ENCODE assay signal across 22 mouse cellular contexts in the genomic region with DNA sequence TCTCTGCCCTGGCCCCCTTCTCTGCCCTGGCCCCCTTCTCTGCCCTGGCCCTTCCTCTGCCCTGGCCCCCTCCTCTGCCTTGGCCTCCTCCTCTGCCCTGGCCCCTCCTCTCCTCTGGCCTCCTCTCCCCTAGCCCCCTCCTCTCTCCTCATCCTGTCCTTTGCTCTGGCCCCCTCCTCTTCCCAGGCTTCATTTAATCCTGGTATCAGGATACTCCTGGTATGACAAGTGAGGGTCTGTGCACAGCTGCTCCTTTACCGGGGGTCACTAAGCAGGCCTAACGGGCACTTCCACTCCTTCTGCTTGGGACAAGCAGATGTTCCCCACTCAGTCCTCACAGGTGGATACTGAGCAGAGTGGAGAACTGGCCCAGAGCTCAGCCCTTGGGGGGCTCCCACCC.
DNase-seq lines count a peak whose midpoint lies in the region; ATAC-seq and TF ChIP-seq lines count a peak whose summit lies in the region.
"Had no signal": no experiment of that assay in that cellular context is flagged by ENCODE, and none has a peak within 500 bp of the region (broad histone marks: within the 10 kb centered on the region; RNA-seq: fewer than 3 reads in every experiment).

No protein-coding gene starts in this region.

- H3K4me1 ChIP-seq in forebrain, embryonic 13.5 days: peaks cover 23% of the 10 kb centered on the region
- H3K4me1 ChIP-seq in forebrain, embryonic 11.5 days (replicated peaks; ENCODE audit: control insufficient read depth, insufficient read depth, low read length): no peaks in the 10 kb centered on the region; the same call in 1 of the 2 replicates
- H3K4me1 ChIP-seq in midbrain, embryonic 11.5 days (ENCODE audit: control insufficient read depth, insufficient read depth, low read length): no peaks in the 10 kb centered on the region; the same call in 1 of the 2 replicates
- H3K4me1 ChIP-seq in midbrain, embryonic 10.5 days: peaks cover 24% of the 10 kb centered on the region
- H3K4me1 ChIP-seq in hindbrain, embryonic 16.5 days (ENCODE audit: control insufficient read depth, insufficient read depth, low read depth, low read length): peaks cover 12% of the 10 kb centered on the region
- peaks cover 19% of the 10 kb centered on the region for H3K4me1 ChIP-seq in midbrain, postnatal 0 days (ENCODE audit: insufficient read depth, low read length)
- H3K4me1 ChIP-seq: limb, embryonic 13.5 days; liver, embryonic 13.5 days; megakaryocyte, embryonic 14.5 days; stomach, embryonic 15.5 days had no signal

- peaks cover 5% of the 10 kb centered on the region; the same call in 1 of the 2 replicates for H3K27me3 ChIP-seq in forebrain, embryonic 13.5 days
- H3K27me3 ChIP-seq in forebrain, embryonic 11.5 days (ENCODE audit: control insufficient read depth, insufficient read depth, low read length): no peaks in the 10 kb centered on the region
- H3K27me3 ChIP-seq in midbrain, embryonic 11.5 days (ENCODE audit: control insufficient read depth, insufficient read depth, low read length): no peaks in the 10 kb centered on the region
- H3K27me3 ChIP-seq in midbrain, embryonic 10.5 days (ENCODE audit: low read depth, poor library complexity, severe bottlenecking): peaks cover 16% of the 10 kb centered on the region; the same call in 1 of the 2 replicates
- no peaks in the 10 kb centered on the region for H3K27me3 ChIP-seq in hindbrain, embryonic 16.5 days (replicated peaks; ENCODE audit: control insufficient read depth, insufficient read depth, low read length)
- H3K27me3 ChIP-seq in midbrain, postnatal 0 days (ENCODE audit: insufficient read depth, low read length): no peaks in the 10 kb centered on the region
- H3K27me3 ChIP-seq: limb, embryonic 13.5 days; liver, embryonic 13.5 days; megakaryocyte, embryonic 14.5 days; neural tube, embryonic 13.5 days; stomach, embryonic 15.5 days had no signal

- intact Hi-C loops in heart, postnatal 36 days (cut with DNase I): no loop called here

- no peaks in the 10 kb centered on the region for H3K9me3 ChIP-seq in forebrain, embryonic 13.5 days (replicated peaks)
- H3K9me3 ChIP-seq in forebrain, embryonic 11.5 days (ENCODE audit: control insufficient read depth, low read length): no peaks in the 10 kb centered on the region
- no peaks in the 10 kb centered on the region for H3K9me3 ChIP-seq in midbrain, embryonic 11.5 days (ENCODE audit: control insufficient read depth, low read length)
- H3K9me3 ChIP-seq in midbrain, embryonic 10.5 days (replicated peaks): no peaks in the 10 kb centered on the region
- H3K9me3 ChIP-seq in hindbrain, embryonic 16.5 days (ENCODE audit: control insufficient read depth, low read length): no peaks in the 10 kb centered on the region
- H3K9me3 ChIP-seq in midbrain, postnatal 0 days (ENCODE audit: low read length): no peaks in the 10 kb centered on the region
- H3K9me3 ChIP-seq: limb, embryonic 13.5 days; liver, embryonic 13.5 days; megakaryocyte, embryonic 14.5 days; neural tube, embryonic 13.5 days; stomach, embryonic 15.5 days had no signal

- no peak overlapping the region for H3K9ac ChIP-seq in forebrain, embryonic 13.5 days
- H3K9ac ChIP-seq in forebrain, embryonic 11.5 days (ENCODE audit: low read length): no peak overlapping the region
- no peak overlapping the region for H3K9ac ChIP-seq in midbrain, embryonic 11.5 days (ENCODE audit: low read length)
- H3K9ac ChIP-seq in hindbrain, embryonic 16.5 days (ENCODE audit: low read depth, low read length): no peak overlapping the region
- H3K9ac ChIP-seq in midbrain, postnatal 0 days (replicated peaks; ENCODE audit: low read length, poor library complexity, severe bottlenecking): no peak overlapping the region
- H3K9ac ChIP-seq: limb, embryonic 13.5 days; liver, embryonic 13.5 days; neural tube, embryonic 13.5 days; stomach, embryonic 15.5 days had no signal

- TF ChIP-seq CTCF in midbrain, postnatal 0 days (IDR thresholded peaks at IDR 0.05): no peak

- H3K36me3 ChIP-seq in forebrain, embryonic 13.5 days (ENCODE audit: poor library complexity, severe bottlenecking): no peaks in the 10 kb centered on the region
- no peaks in the 10 kb centered on the region for H3K36me3 ChIP-seq in forebrain, embryonic 11.5 days (ENCODE audit: control insufficient read depth, insufficient read depth, low read length)
- no peaks in the 10 kb centered on the region for H3K36me3 ChIP-seq in midbrain, embryonic 11.5 days (ENCODE audit: control insufficient read depth, insufficient read depth, low read length)
- H3K36me3 ChIP-seq in midbrain, embryonic 10.5 days: no peaks in the 10 kb centered on the region
- H3K36me3 ChIP-seq in hindbrain, embryonic 16.5 days (ENCODE audit: control insufficient read depth, insufficient read depth, low read length): no peaks in the 10 kb centered on the region
- no peaks in the 10 kb centered on the region for H3K36me3 ChIP-seq in midbrain, postnatal 0 days (ENCODE audit: insufficient read depth, low read length)
- H3K36me3 ChIP-seq: limb, embryonic 13.5 days; liver, embryonic 13.5 days; neural tube, embryonic 13.5 days; stomach, embryonic 15.5 days had no signal

- no peak overlapping the region for H3K4me2 ChIP-seq in forebrain, embryonic 13.5 days
- no peak overlapping the region for H3K4me2 ChIP-seq in forebrain, embryonic 11.5 days (ENCODE audit: low read depth, low read length, severe bottlenecking)
- no peak overlapping the region for H3K4me2 ChIP-seq in midbrain, embryonic 11.5 days
- H3K4me2 ChIP-seq in hindbrain, embryonic 16.5 days (ENCODE audit: low read length): no peak overlapping the region
- H3K4me2 ChIP-seq in midbrain, postnatal 0 days (ENCODE audit: low read depth, low read length, poor library complexity, severe bottlenecking): no peak overlapping the region
- H3K4me2 ChIP-seq: limb, embryonic 13.5 days; liver, embryonic 13.5 days; neural tube, embryonic 13.5 days; stomach, embryonic 15.5 days had no signal

- ATAC-seq in forebrain, embryonic 13.5 days: 0 out of 2 replicates have a peak, but pooled peaks have one; percentile 43
- ATAC-seq in forebrain, embryonic 11.5 days (replicated peaks; ENCODE audit: low FRiP score): no peak
- peak; percentile 66; the same call in 1 of the 2 replicates for ATAC-seq in midbrain, embryonic 11.5 days (ENCODE audit: low FRiP score)
- peak; percentile 25 for ATAC-seq in hindbrain, embryonic 16.5 days
- ATAC-seq in midbrain, postnatal 0 days (ENCODE audit: low FRiP score): 0 out of 2 replicates have a peak, but pooled peaks have one; percentile 20

- no peak for DNase-seq in forebrain, embryonic 11.5 days (ENCODE audit: low spot score)
- DNase-seq in midbrain, embryonic 11.5 days (ENCODE audit: low spot score, missing footprints): no peak
- no peak for DNase-seq in midbrain, embryonic 10.5 days (ENCODE audit: low spot score)
- no peak for DNase-seq in midbrain, postnatal 0 days (ENCODE audit: low spot score)
- no peak for DNase-seq in thymus, postnatal 36 days
- no peak for DNase-seq in heart, postnatal 36 days
- DNase-seq: adrenal gland, postnatal 25 days; cerebellum, adult 8-10 months; cerebellum, postnatal 36 days; embryo, embryonic 11 days; kidney, adult 2 months; kidney, postnatal 25 days; liver, embryonic 13.5 days; lung, adult 2 months; thymus, adult 18-20 months; thymus, postnatal 4 days had no signal

- 41% methylated on average over 2 of the region's 2 CpGs for WGBS in forebrain, embryonic 13.5 days
- 48% methylated on average over 2 of the region's 2 CpGs for WGBS in forebrain, embryonic 11.5 days
- 43% methylated on average over 2 of the region's 2 CpGs for WGBS in midbrain, embryonic 11.5 days
- 63% methylated on average over 2 of the region's 2 CpGs for WGBS in midbrain, embryonic 10.5 days
- whole genome bisulfite sequencing in hindbrain, embryonic 16.5 days: 48% methylated on average over 2 of the region's 2 CpGs
- whole genome bisulfite sequencing in midbrain, postnatal 0 days: 26% methylated on average over 2 of the region's 2 CpGs

- no peak overlapping the region for H3K27ac ChIP-seq in forebrain, embryonic 13.5 days
- H3K27ac ChIP-seq in forebrain, embryonic 11.5 days (ENCODE audit: low read depth, low read length): no peak overlapping the region
- no peak overlapping the region for H3K27ac ChIP-seq in midbrain, embryonic 11.5 days (ENCODE audit: low read depth, low read length)
- no peak overlapping the region; the same call in 1 of the 2 replicates for H3K27ac ChIP-seq in midbrain, embryonic 10.5 days (replicated peaks)
- no peak overlapping the region for H3K27ac ChIP-seq in hindbrain, embryonic 16.5 days (ENCODE audit: low read depth, low read length)
- no peak overlapping the region for H3K27ac ChIP-seq in midbrain, postnatal 0 days (ENCODE audit: low read depth, low read length)
- H3K27ac ChIP-seq: limb, embryonic 13.5 days; liver, embryonic 13.5 days; neural tube, embryonic 13.5 days; stomach, embryonic 15.5 days had no signal

- no peak overlapping the region for H3K4me3 ChIP-seq in forebrain, embryonic 13.5 days
- H3K4me3 ChIP-seq in forebrain, embryonic 11.5 days (ENCODE audit: low read depth, low read length): no peak overlapping the region
- H3K4me3 ChIP-seq in midbrain, embryonic 11.5 days (ENCODE audit: low read depth, low read length): no peak overlapping the region
- H3K4me3 ChIP-seq in midbrain, embryonic 10.5 days: no peak overlapping the region
- no peak overlapping the region for H3K4me3 ChIP-seq in hindbrain, embryonic 16.5 days (ENCODE audit: low read length)
- H3K4me3 ChIP-seq in midbrain, postnatal 0 days (ENCODE audit: low read depth, low read length): no peak overlapping the region
- H3K4me3 ChIP-seq: limb, embryonic 13.5 days; liver, embryonic 13.5 days; megakaryocyte, embryonic 14.5 days; neural tube, embryonic 13.5 days; stomach, embryonic 15.5 days had no signal
